Mouse (Mus musculus) hindbrain, embryonic 14.5 days (tissue): ENCODE results near the gene Gng7. TPM values are rescaled to one million over a fixed set of nuclear protein-coding genes. Genes with fewer than 3 reads are reported as not detected.

ENCODE experiments used
- ATAC-seq: fragments of 200-750 bp; cut with Nextera tagmentation; 2 replicates; pipeline ENCODE4 v1.8.0; 2017; ENCODE audit warnings: moderate number of reproducible peaks, mild to moderate bottlenecking, moderate TSS enrichment, moderate library complexity; ENCODE audit not compliant: low FRiP score
- DNase-seq: peaks from one replicate; pipeline ENCODE4 v3.0.0-alpha.2; 2015; ENCODE audit warnings: low spot score
- H3K27ac ChIP-seq: fragments of 300-500 bp; sonication (generic); 2 replicates; pipeline ENCODE4 v1.5.1; 2014; ENCODE audit warnings: mild to moderate bottlenecking, moderate library complexity
- H3K27me3 ChIP-seq: fragments of 300-500 bp; sonication (generic); 2 replicates; pipeline ENCODE4 v1.6.1; 2014; ENCODE audit warnings: mild to moderate bottlenecking, low read length, mixed read lengths; ENCODE audit not compliant: control insufficient read depth, insufficient read depth
- H3K36me3 ChIP-seq: fragments of 300-500 bp; sonication (generic); replicated peaks from 2 replicates; pipeline ENCODE4 v1.6.1; 2014; ENCODE audit not compliant: control insufficient read depth, insufficient read depth
- H3K4me1 ChIP-seq: fragments of 300-500 bp; sonication (generic); replicated peaks from 2 replicates; pipeline ENCODE4 v1.6.1; 2014; ENCODE audit warnings: antibody characterized with exemption, low read length, mixed read lengths; ENCODE audit not compliant: control insufficient read depth, insufficient read depth
- H3K4me2 ChIP-seq: fragments of 300-500 bp; sonication (generic); replicated peaks from 2 replicates; pipeline ENCODE4 v1.6.1; 2014; ENCODE audit warnings: mild to moderate bottlenecking, moderate library complexity
- H3K4me3 ChIP-seq: fragments of 300-500 bp; sonication (generic); replicated peaks from 2 replicates; pipeline ENCODE4 v1.5.1; 2014; ENCODE audit warnings: mild to moderate bottlenecking, low read length
- H3K9ac ChIP-seq: fragments of 300-500 bp; sonication (generic); 2 replicates; pipeline ENCODE4 v1.6.1; 2014
- H3K9me3 ChIP-seq: fragments of 300-500 bp; sonication (generic); 2 replicates; pipeline ENCODE4 v1.6.1; 2016; ENCODE audit warnings: low read length; ENCODE audit not compliant: control insufficient read depth
- WGBS: fragments of 180-500 bp; shearing (Covaris S2); extraction: QIAGEN DNeasy Blood & Tissue Kit; methylation state at CpG from one replicate; pipeline ENCODE4 v1.1.7; 2014; 5-methylcytosine and 5-hydroxymethylcytosine counted together
- polyA plus RNA-seq: library from polyadenylated mRNA; unstranded; fragments of >200 nt; fragmentation: Nextera tagmentation; extraction: Ambion mirVana; gene quantifications from 2 replicates; pipeline ENCODE4 v1.2.1, GENCODE M21; 2014

The Gng7 gene
- polyA plus RNA-seq, 1 experiment from 2014 or later, result 17.7 TPM

GRCm38 (mm10) chr10:80982381-80982780 is 32.4 kb downstream of the Gng7 start:
- Histone ChIP-seq H3K9me3 (no peaks in the 10 kb centered on the region), H3K27me3 (peaks cover 32% of the 10 kb centered on the region), H3K9ac (no peak overlapping the region), H3K4me2 (no peak overlapping the region), H3K27ac (no peak overlapping the region), H3K4me1 (no peaks in the 10 kb centered on the region), H3K36me3 (no peaks in the 10 kb centered on the region), H3K4me3 (no peak overlapping the region)
- WGBS, result 75% methylated on average over 4 of the region's 4 CpGs
- DNase-seq (no peak), ATAC-seq (no peak)

- H3K36me3 ChIP-seq, result no peaks in the 10 kb centered on the region
- H3K4me1 ChIP-seq, result no peaks in the 10 kb centered on the region
- H3K9ac ChIP-seq, result no peak overlapping the region
- H3K27me3 ChIP-seq, result peaks cover 24% of the 10 kb centered on the region
- ATAC-seq (no peak), DNase-seq (no peak)
- no peak overlapping the region for H3K27ac ChIP-seq
- H3K9me3 ChIP-seq, result no peaks in the 10 kb centered on the region
- no peak overlapping the region for H3K4me2 ChIP-seq
- WGBS, result 49% methylated on average over 7 of the region's 7 CpGs
- H3K4me3 ChIP-seq, result no peak overlapping the region
Observed at GRCm38 (mm10) chr10:80981564-80982112, 33.1 kb downstream of the Gng7 start.

GRCm38 (mm10) chr10:80975478-80975877 is 39.3 kb downstream of the Gng7 start:
- 87% methylated on average over 11 of the region's 11 CpGs for WGBS
- no peak for ATAC-seq
- Histone ChIP-seq H3K27ac (no peak overlapping the region), H3K9ac (no peak overlapping the region), H3K4me3 (no peak overlapping the region), H3K27me3 (no peaks in the 10 kb centered on the region), H3K4me1 (peaks cover 6% of the 10 kb centered on the region), H3K4me2 (no peak overlapping the region), H3K36me3 (no peaks in the 10 kb centered on the region), H3K9me3 (0 out of 2 replicates have a peak, but pooled peaks cover 3% of the 10 kb centered on the region)
- no peak for DNase-seq

- H3K9me3 ChIP-seq, result 0 out of 2 replicates have a peak, but pooled peaks cover 3% of the 10 kb centered on the region
- no peak for ATAC-seq
- DNase-seq, result no peak
Observed at GRCm38 (mm10) chr10:80973722-80974121, 41.0 kb downstream of the Gng7 start.

GRCm38 (mm10) chr10:80972071-80972987 is 42.4 kb downstream of the Gng7 start:
- Histone ChIP-seq H3K27me3 (no peaks in the 10 kb centered on the region), H3K4me1 (peaks cover 6% of the 10 kb centered on the region), H3K4me3 (no peak overlapping the region), H3K9ac (no peak overlapping the region), H3K27ac (no peak overlapping the region; the same call in 1 of the 2 replicates), H3K9me3 (0 out of 2 replicates have a peak, but pooled peaks cover 3% of the 10 kb centered on the region), H3K36me3 (no peaks in the 10 kb centered on the region), H3K4me2 (no peak overlapping the region)
- 57% methylated on average over 11 of the region's 11 CpGs for WGBS
- ATAC-seq, result no peak
- peak; percentile 49 for DNase-seq

More at GRCm38 (mm10) chr10:80973722-80974121, 41.0 kb downstream of the Gng7 start:
- H3K9ac ChIP-seq, result no peak overlapping the region
- peaks cover 6% of the 10 kb centered on the region for H3K4me1 ChIP-seq
- WGBS, result 80% methylated on average over 1 of the region's 1 CpGs
- H3K27me3 ChIP-seq, result no peaks in the 10 kb centered on the region
- no peak overlapping the region for H3K4me3 ChIP-seq
- H3K27ac ChIP-seq, result no peak overlapping the region
- no peak overlapping the region for H3K4me2 ChIP-seq
- H3K36me3 ChIP-seq, result no peaks in the 10 kb centered on the region

GRCm38 (mm10) chr10:80971533-80971932 is 43.2 kb downstream of the Gng7 start:
- 87% methylated on average over 15 of the region's 15 CpGs for WGBS
- no peak overlapping the region for H3K9ac ChIP-seq
- no peak for ATAC-seq
- H3K4me2 ChIP-seq, result no peak overlapping the region
- H3K4me3 ChIP-seq, result no peak overlapping the region
- peaks cover 6% of the 10 kb centered on the region for H3K4me1 ChIP-seq
- DNase-seq, result no peak
- no peaks in the 10 kb centered on the region for H3K36me3 ChIP-seq
- H3K27me3 ChIP-seq, result no peaks in the 10 kb centered on the region
- 0 out of 2 replicates have a peak, but pooled peaks cover 3% of the 10 kb centered on the region for H3K9me3 ChIP-seq
- no peak overlapping the region for H3K27ac ChIP-seq

GRCm38 (mm10) chr10:80970159-80970558 is 44.6 kb downstream of the Gng7 start:
- no peaks in the 10 kb centered on the region for H3K36me3 ChIP-seq
- H3K4me3 ChIP-seq, result no peak overlapping the region
- H3K4me1 ChIP-seq, result peaks cover 6% of the 10 kb centered on the region
- no peak overlapping the region for H3K9ac ChIP-seq
- H3K27ac ChIP-seq, result no peak overlapping the region
- ATAC-seq, result no peak
- 0 out of 2 replicates have a peak, but pooled peaks cover 3% of the 10 kb centered on the region for H3K9me3 ChIP-seq
- no peak overlapping the region for H3K4me2 ChIP-seq
- 86% methylated on average over 8 of the region's 8 CpGs for WGBS
- no peak for DNase-seq
- H3K27me3 ChIP-seq, result no peaks in the 10 kb centered on the region

GRCm38 (mm10) chr10:80969298-80969697 is 45.4 kb downstream of the Gng7 start:
- Histone ChIP-seq H3K9ac (no peak overlapping the region), H3K27ac (no peak overlapping the region), H3K4me2 (no peak overlapping the region), H3K36me3 (no peaks in the 10 kb centered on the region), H3K4me3 (no peak overlapping the region), H3K27me3 (no peaks in the 10 kb centered on the region), H3K4me1 (peaks cover 6% of the 10 kb centered on the region), H3K9me3 (0 out of 2 replicates have a peak, but pooled peaks cover 3% of the 10 kb centered on the region)
- DNase-seq (no peak), ATAC-seq (no peak)
- WGBS, result 68% methylated on average over 3 of the region's 3 CpGs

- DNase-seq, result no peak
- no peak overlapping the region for H3K9ac ChIP-seq
- H3K36me3 ChIP-seq, result no peaks in the 10 kb centered on the region
- H3K4me2 ChIP-seq, result no peak overlapping the region
- no peak overlapping the region for H3K27ac ChIP-seq
- H3K9me3 ChIP-seq, result 0 out of 2 replicates have a peak, but pooled peaks cover 3% of the 10 kb centered on the region
- H3K4me3 ChIP-seq, result no peak overlapping the region
- H3K27me3 ChIP-seq, result no peaks in the 10 kb centered on the region
- H3K4me1 ChIP-seq, result peaks cover 6% of the 10 kb centered on the region
- WGBS, result 87% methylated on average over 4 of the region's 4 CpGs
- ATAC-seq, result no peak
Observed at GRCm38 (mm10) chr10:80968106-80968505, 46.6 kb downstream of the Gng7 start.
